Mouse (Mus musculus) liver, postnatal 0 days (tissue): ENCODE measurements around the gene Spata16.

Experiments
- CTCF ChIP-seq: sonication (generic); IDR thresholded peaks from 2 replicates; pipeline ENCODE4 v1.5.1; 2016; ENCODE audit warnings: antibody characterized with exemption, low read depth
- EP300 ChIP-seq: IDR thresholded peaks from 2 replicates; pipeline ENCODE4 v1.6.1; 2016; ENCODE audit warnings: antibody characterized with exemption, low read depth, mild to moderate bottlenecking

DNA sequence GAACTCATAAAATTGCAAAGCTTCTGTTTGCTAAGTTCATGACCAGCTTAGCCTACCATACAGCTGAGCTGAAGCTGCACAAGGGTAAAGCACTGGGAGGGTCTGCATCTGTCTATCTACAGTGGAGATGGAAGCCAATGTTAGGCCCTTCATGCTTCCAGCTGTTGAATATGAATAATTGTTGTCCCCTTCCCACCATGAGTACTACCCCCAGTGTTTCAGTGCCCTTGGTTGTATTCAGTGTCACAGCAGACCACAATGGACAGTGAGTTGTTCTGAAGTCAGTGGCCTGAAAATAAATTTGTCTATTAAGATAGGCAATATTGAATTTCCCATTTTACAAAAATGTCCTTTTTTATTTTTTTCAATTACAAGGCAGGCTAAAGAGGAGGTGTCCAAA lies 212.8 kb downstream of the Spata16 start:
- no peak for TF ChIP-seq EP300
- no peak for TF ChIP-seq CTCF
